Mouse (Mus musculus): Measurements from ENCODE around the gene Abi1. TPM values are rescaled to one million over a fixed set of nuclear protein-coding genes. Genes with fewer than 3 reads are reported as not detected.

The Abi1 gene
- total RNA-seq, 2 experiments from 2014 or later, result 21.4 to 24.7 TPM

Other genes with a start within 250 kb of the Abi1 start
- gene Pdss1, start 144.7 kb downstream of the Abi1 start, total RNA-seq (2021), result 10 to 100 TPM; 20.0 to 23.9 TPM
- 10 to 100 TPM; 24.8 to 25.4 TPM for gene Acbd5, start 27.9 kb upstream of the Abi1 start, total RNA-seq (2021)
- gene Mastl, start 115.8 kb upstream of the Abi1 start, total RNA-seq (2021), result under 1 TPM; 0.51 to 0.69 TPM
- 10 to 100 TPM; 67.8 to 70.5 TPM for gene Yme1l1, start 116.1 kb upstream of the Abi1 start, total RNA-seq (2021)
- gene 4931423N10Rik, start 167.2 kb upstream of the Abi1 start, total RNA-seq (2021), result not detected